Mouse (Mus musculus): ENCODE results near the gene Fam196b.

Gene Fam196b

GRCm38 (mm10) chr11:34406309-34406708 lies 91.7 kb downstream of the Fam196b start:
- DNase-seq (ENCODE audit: low spot score) = no peak

- DNase-seq (ENCODE audit: low spot score) = no peak
These were observed 92.2 kb downstream of the Fam196b start for GRCm38 (mm10) chr11:34406850-34407249.

GRCm38 (mm10) chr11:34415884-34416618 lies 101.4 kb downstream of the Fam196b start:
- no peak for DNase-seq (ENCODE audit: low spot score)

- no peak for DNase-seq (ENCODE audit: low spot score)
These were observed 102.0 kb downstream of the Fam196b start for GRCm38 (mm10) chr11:34416619-34416979.

- no peak for DNase-seq (ENCODE audit: low spot score)
These were observed 106.4 kb downstream of the Fam196b start for GRCm38 (mm10) chr11:34421061-34421460.

GRCm38 (mm10) chr11:34424546-34424945 lies 109.9 kb downstream of the Fam196b start:
- no peak for DNase-seq (ENCODE audit: low spot score)

GRCm38 (mm10) chr11:34427212-34427611 lies 112.6 kb downstream of the Fam196b start:
- no peak for DNase-seq (ENCODE audit: low spot score)

- DNase-seq (ENCODE audit: low spot score) = no peak
These were observed 116.3 kb downstream of the Fam196b start for GRCm38 (mm10) chr11:34430940-34431339.

- no peak for DNase-seq (ENCODE audit: low spot score)
These were observed 116.7 kb downstream of the Fam196b start for GRCm38 (mm10) chr11:34431371-34431770.

GRCm38 (mm10) chr11:34431978-34432377 lies 117.4 kb downstream of the Fam196b start:
- DNase-seq (ENCODE audit: low spot score) = no peak

- DNase-seq (ENCODE audit: low spot score) = no peak
These were observed 122.8 kb downstream of the Fam196b start for GRCm38 (mm10) chr11:34437446-34437845.

- DNase-seq (ENCODE audit: low spot score) = no peak
These were observed 123.8 kb downstream of the Fam196b start for GRCm38 (mm10) chr11:34438429-34438828.

GRCm38 (mm10) chr11:34447891-34448290 lies 133.3 kb downstream of the Fam196b start:
- DNase-seq (ENCODE audit: low spot score) = peak; percentile 45

- DNase-seq (ENCODE audit: low spot score) = no peak
These were observed 135.3 kb downstream of the Fam196b start for GRCm38 (mm10) chr11:34449944-34450343.

GRCm38 (mm10) chr11:34467056-34467455 lies 152.4 kb downstream of the Fam196b start:
- no peak for DNase-seq (ENCODE audit: low spot score)

- DNase-seq (ENCODE audit: low spot score) = no peak
These were observed 153.9 kb downstream of the Fam196b start for GRCm38 (mm10) chr11:34468571-34468970.

GRCm38 (mm10) chr11:34469792-34470191 lies 155.2 kb downstream of the Fam196b start:
- no peak for DNase-seq (ENCODE audit: low spot score)
